Mouse (Mus musculus) limb, embryonic 13.5 days (tissue): ENCODE results near the gene Arrdc3. TPM values are rescaled to one million over a fixed set of nuclear protein-coding genes. Genes with fewer than 3 reads are reported as not detected.
A peak's percentile ranks its signal among the peaks of the same experiment; 100 is the strongest.

Experiments
- ATAC-seq: fragments of 200-750 bp; cut with Nextera tagmentation; 2 replicates; pipeline ENCODE4 v1.8.0; 2017; ENCODE audit warnings: low read depth, moderate number of reproducible peaks, moderate TSS enrichment; ENCODE audit not compliant: low FRiP score
- H3K27ac ChIP-seq: fragments of 300-500 bp; sonication (generic); 2 replicates; pipeline ENCODE4 v1.5.1; 2015; ENCODE audit warnings: inconsistent platforms, mild to moderate bottlenecking, moderate library complexity
- H3K27me3 ChIP-seq: fragments of 300-500 bp; sonication (generic); 2 replicates; pipeline ENCODE4 v1.6.1; 2015; ENCODE audit warnings: mild to moderate bottlenecking, inconsistent platforms
- H3K36me3 ChIP-seq: fragments of 300-500 bp; sonication (generic); 2 replicates; pipeline ENCODE4 v1.6.1; 2015; ENCODE audit warnings: inconsistent platforms, mild to moderate bottlenecking, moderate library complexity
- H3K4me1 ChIP-seq: fragments of 300-500 bp; sonication (generic); 2 replicates; pipeline ENCODE4 v1.6.1; 2015; ENCODE audit warnings: inconsistent platforms
- H3K4me2 ChIP-seq: fragments of 300-500 bp; sonication (generic); replicated peaks from 2 replicates; pipeline ENCODE4 v1.6.1; 2015; ENCODE audit warnings: inconsistent platforms, mild to moderate bottlenecking, moderate library complexity
- H3K4me3 ChIP-seq: fragments of 300-500 bp; sonication (generic); 2 replicates; pipeline ENCODE4 v1.5.1; 2015; ENCODE audit warnings: moderate library complexity, mild to moderate bottlenecking, inconsistent platforms
- H3K9ac ChIP-seq: fragments of 300-500 bp; sonication (generic); 2 replicates; pipeline ENCODE4 v1.6.1; 2015; ENCODE audit warnings: mild to moderate bottlenecking, inconsistent platforms
- H3K9me3 ChIP-seq: fragments of 300-500 bp; sonication (generic); 2 replicates; pipeline ENCODE4 v1.6.1; 2016; ENCODE audit warnings: inconsistent platforms
- WGBS: fragments of 180-500 bp; shearing (Covaris S2); methylation state at CpG from one replicate; pipeline ENCODE4 v1.1.7; 2015; 5-methylcytosine and 5-hydroxymethylcytosine counted together
- polyA plus RNA-seq: library from polyadenylated mRNA; unstranded; fragments of >200 nt; fragmentation: Nextera tagmentation; extraction: Ambion mirVana; gene quantifications from 2 replicates; pipeline ENCODE4 v1.2.1, GENCODE M21; 2015

Arrdc3 gene
- polyA plus RNA-seq, 1 experiment from 2014 or later, result 77.1 TPM

DNA sequence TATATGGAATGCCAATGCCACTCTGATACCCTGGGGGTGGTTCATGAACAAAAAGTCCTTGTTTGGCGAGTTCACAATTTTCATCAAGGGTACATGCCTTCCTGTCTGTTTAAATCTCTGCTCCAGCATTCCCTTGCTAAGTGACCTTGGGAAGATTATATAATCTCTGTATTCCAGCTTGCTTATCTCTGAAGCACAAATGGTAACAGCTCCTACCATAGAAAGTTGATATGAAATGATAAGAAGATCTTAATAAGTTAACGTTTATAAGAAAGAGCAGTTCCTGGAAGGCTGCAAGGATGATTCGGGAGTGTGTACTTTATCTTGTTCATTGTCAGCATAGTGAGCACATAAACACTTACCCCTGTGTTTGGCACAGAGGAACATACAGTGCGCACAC is 46.8 kb downstream of the Arrdc3 start:
- no peaks in the 10 kb centered on the region for H3K36me3 ChIP-seq
- 86% methylated on average over 4 of the region's 4 CpGs for WGBS
- no peak for ATAC-seq

DNA sequence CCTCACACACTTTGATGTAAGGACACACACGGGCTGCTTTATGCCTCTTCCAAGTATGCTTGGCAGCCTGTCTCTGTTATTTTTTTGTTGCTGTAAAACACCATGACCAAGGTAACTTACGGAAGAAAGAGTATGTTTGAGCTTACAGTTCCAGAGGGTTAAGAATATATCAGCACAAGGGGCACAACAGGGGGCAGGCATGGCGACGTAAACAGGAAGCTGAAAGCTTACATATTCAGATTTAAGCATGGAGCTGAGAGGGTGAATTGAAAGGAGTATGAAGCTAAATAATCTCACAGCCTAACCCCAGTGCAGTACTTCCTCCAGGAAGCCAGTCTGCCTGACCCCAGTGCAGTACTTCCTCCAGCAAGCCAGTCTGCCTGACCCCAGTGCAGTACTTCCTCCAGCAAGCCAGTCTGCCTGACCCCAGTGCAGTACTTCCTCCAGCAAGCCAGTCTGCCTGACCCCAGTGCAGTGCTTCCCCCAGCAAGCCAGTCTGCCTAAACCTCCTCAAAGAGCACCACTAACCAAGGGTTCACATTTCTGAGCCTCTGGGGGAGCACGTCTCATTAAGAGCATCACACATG is 49.7 kb downstream of the Arrdc3 start:
- Histone ChIP-seq H3K4me1 (no peaks in the 10 kb centered on the region), H3K9me3 (no peaks in the 10 kb centered on the region), H3K4me3 (no peak overlapping the region), H3K27me3 (no peaks in the 10 kb centered on the region), H3K4me2 (no peak overlapping the region), H3K27ac (no peak overlapping the region), H3K36me3 (no peaks in the 10 kb centered on the region), H3K9ac (no peak overlapping the region)
- WGBS, result 48% methylated on average over 5 of the region's 5 CpGs
- no peak for ATAC-seq

More for the DNA sequence above, 46.8 kb downstream of the Arrdc3 start:
- H3K4me1 ChIP-seq, result no peaks in the 10 kb centered on the region
- H3K4me2 ChIP-seq, result no peak overlapping the region
- H3K9ac ChIP-seq, result no peak overlapping the region
- H3K27me3 ChIP-seq, result no peaks in the 10 kb centered on the region
- no peak overlapping the region for H3K27ac ChIP-seq
- H3K4me3 ChIP-seq, result no peak overlapping the region
- no peaks in the 10 kb centered on the region for H3K9me3 ChIP-seq

DNA sequence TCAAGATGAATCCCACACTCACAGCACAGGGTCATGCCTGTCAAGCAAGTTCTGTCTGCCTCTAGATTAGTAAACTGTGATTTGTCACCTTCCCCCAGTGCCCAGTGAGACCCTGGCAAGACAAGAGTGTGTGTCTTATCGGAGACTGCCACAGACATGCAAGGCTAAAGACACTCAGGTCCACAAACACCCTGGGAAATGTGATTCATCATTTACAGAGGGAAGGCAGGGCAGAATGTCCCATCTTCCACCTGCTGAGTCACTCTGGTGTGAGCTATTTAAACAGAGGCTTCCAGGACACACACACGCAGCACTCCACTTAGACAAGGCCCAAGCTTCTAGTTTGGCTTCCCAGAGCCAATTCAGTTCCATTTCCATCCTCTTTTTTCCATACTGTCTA is 53.2 kb downstream of the Arrdc3 start:
- H3K4me3 ChIP-seq, result no peak overlapping the region
- no peak overlapping the region for H3K4me2 ChIP-seq
- no peak overlapping the region for H3K27ac ChIP-seq
- WGBS, result 84% methylated on average over 2 of the region's 2 CpGs
- H3K4me1 ChIP-seq, result 0 out of 2 replicates have a peak, but pooled peaks cover 11% of the 10 kb centered on the region
- no peaks in the 10 kb centered on the region for H3K9me3 ChIP-seq
- H3K27me3 ChIP-seq, result no peaks in the 10 kb centered on the region
- H3K9ac ChIP-seq, result no peak overlapping the region
- ATAC-seq, result no peak
- no peaks in the 10 kb centered on the region for H3K36me3 ChIP-seq

DNA sequence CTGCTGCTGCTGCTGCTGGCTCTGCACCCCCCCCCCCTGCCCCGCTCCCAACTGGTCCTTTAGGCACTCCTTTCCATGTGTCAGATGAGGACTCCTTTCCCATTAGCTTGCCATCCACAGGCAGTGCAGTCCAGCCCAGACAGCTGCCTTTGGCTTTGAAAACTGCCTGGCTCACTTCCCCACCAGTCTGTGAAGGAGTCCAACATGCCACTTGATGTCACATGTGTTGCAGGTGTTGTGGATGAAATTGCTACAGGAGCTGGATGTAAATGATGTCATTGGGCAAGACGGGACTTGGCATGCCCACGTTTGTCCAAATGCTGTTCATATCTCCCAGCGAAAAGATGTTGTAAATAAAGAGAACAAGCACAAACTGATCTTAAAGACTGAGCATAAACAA is 56.0 kb downstream of the Arrdc3 start:
- no peaks in the 10 kb centered on the region for H3K27me3 ChIP-seq
- H3K27ac ChIP-seq, result no peak overlapping the region
- no peaks in the 10 kb centered on the region for H3K36me3 ChIP-seq
- 78% methylated on average over 4 of the region's 4 CpGs for WGBS
- no peak overlapping the region for H3K4me2 ChIP-seq
- ATAC-seq, result no peak
- H3K4me1 ChIP-seq, result 0 out of 2 replicates have a peak, but pooled peaks cover 11% of the 10 kb centered on the region
- no peak overlapping the region for H3K9ac ChIP-seq
- H3K9me3 ChIP-seq, result no peaks in the 10 kb centered on the region
- no peak overlapping the region for H3K4me3 ChIP-seq

DNA sequence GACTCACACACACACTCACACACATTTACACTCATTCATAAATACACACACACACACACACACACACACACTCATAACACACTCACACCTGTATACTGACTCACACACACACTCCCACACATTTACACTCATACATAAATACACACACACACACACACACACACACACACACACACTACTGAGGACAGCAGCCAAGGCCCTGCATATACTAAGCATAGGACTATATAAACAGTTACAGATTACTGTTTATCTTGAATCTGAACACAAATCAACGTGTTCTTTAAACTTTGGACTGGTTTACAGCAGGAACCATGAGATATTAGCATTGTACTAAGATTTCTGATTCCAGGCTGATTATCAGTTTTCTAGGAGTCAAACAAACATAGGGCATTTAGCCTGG is 56.7 kb downstream of the Arrdc3 start:
- no peaks in the 10 kb centered on the region for H3K27me3 ChIP-seq
- H3K9me3 ChIP-seq, result no peaks in the 10 kb centered on the region
- no peak for ATAC-seq
- 71% methylated on average over 1 of the region's 1 CpGs for WGBS
- no peaks in the 10 kb centered on the region for H3K36me3 ChIP-seq
- no peak overlapping the region for H3K4me2 ChIP-seq
- H3K4me1 ChIP-seq, result 0 out of 2 replicates have a peak, but pooled peaks cover 11% of the 10 kb centered on the region
- H3K4me3 ChIP-seq, result no peak overlapping the region
- no peak overlapping the region for H3K27ac ChIP-seq
- no peak overlapping the region for H3K9ac ChIP-seq

DNA sequence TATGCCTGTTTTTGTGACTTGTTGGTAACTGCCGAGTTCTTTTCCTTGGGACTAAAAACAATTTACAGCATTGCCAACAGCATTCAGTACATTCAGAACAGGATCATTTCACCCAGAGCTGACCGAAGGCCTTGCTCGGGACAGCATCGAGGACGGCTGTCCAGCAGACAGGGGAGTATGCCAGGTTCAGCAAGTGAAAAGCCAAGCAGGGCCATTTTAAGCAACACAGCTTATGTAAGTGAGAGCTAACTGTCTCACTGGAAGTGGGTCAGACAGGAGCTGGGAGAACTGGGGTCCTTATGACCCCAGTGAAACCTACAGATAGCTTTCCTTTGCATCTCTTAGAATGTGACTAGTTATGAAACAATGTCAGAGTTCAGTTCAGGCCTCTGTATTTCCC is 57.2 kb downstream of the Arrdc3 start:
- Histone ChIP-seq H3K9ac (no peak overlapping the region), H3K9me3 (no peaks in the 10 kb centered on the region), H3K27me3 (no peaks in the 10 kb centered on the region), H3K4me3 (no peak overlapping the region), H3K27ac (peak overlapping the region; percentile 3; the same call in 1 of the 2 replicates), H3K4me1 (0 out of 2 replicates have a peak, but pooled peaks cover 11% of the 10 kb centered on the region), H3K36me3 (no peaks in the 10 kb centered on the region), H3K4me2 (no peak overlapping the region)
- WGBS, result 93% methylated on average over 5 of the region's 5 CpGs
- no peak for ATAC-seq

DNA sequence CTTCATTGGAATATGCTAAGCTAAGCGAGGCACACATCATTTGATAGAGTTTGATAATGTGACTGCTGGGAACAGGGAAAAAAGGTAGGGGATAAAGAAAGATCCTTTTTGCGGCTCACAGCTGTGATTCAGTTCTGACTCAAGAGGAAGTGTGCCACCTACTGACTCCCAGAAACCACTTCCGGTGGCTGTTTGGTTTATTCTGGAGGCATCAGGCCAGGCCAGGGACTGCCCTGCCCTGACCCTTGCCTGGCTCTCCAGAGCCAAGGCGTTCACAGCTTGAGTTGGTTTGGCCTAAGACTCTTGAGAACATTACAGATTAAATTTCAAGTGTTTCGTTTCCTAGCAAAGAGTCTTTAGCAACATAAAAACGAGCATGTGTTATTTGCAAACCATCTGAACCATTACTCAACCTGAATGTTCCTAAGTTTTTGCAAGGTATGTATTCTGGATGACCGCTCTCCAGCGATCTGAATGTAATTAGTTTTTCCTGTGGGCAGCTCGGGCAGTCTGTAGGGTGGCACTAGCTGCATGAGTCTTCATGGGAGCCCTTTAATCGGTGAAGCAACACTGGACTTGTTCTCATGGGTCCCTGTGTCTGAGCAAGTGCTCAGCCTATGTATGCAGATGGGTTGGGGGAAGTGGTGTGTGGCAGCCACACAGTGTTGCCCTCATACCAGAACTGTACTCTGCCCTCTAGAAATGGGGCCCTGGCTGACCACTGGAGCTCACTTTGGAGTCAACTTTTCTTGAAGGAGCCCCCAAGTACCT is 57.9 kb downstream of the Arrdc3 start:
- no peaks in the 10 kb centered on the region for H3K9me3 ChIP-seq
- H3K27ac ChIP-seq, result peak overlapping the region; percentile 3; the same call in 1 of the 2 replicates
- no peak overlapping the region for H3K4me3 ChIP-seq
- no peak overlapping the region for H3K9ac ChIP-seq
- no peak overlapping the region for H3K4me2 ChIP-seq
- no peaks in the 10 kb centered on the region for H3K27me3 ChIP-seq
- 0 out of 2 replicates have a peak, but pooled peaks cover 11% of the 10 kb centered on the region for H3K4me1 ChIP-seq
- no peaks in the 10 kb centered on the region for H3K36me3 ChIP-seq
- ATAC-seq, result no peak
- 60% methylated on average over 10 of the region's 10 CpGs for WGBS

DNA sequence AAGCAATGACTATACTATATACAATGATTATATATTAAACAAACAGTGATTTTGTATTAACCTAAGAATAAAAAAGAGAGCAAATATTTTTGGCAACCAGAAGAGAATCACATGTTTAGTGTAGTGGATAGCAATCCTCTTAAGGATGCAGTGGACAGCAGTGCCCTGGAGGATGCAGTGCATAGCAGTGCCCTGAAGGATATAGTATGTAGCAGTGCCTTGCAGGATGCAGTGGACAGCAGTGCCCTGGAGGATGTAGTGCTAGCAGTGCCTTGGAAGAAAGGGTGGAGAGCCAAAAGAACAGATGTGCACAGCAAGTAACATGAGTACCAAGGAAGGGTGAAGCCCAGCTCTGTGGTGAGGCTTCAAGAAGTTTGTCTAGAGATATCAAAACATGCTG is 61.3 kb downstream of the Arrdc3 start:
- Histone ChIP-seq H3K27ac (no peak overlapping the region), H3K4me1 (0 out of 2 replicates have a peak, but pooled peaks cover 8% of the 10 kb centered on the region), H3K4me3 (no peak overlapping the region), H3K36me3 (no peaks in the 10 kb centered on the region), H3K4me2 (no peak overlapping the region), H3K9ac (no peak overlapping the region), H3K27me3 (no peaks in the 10 kb centered on the region), H3K9me3 (no peaks in the 10 kb centered on the region)
- no peak for ATAC-seq
